Mouse (Mus musculus): ENCODE measurements at regions not wholly inside any gene's neighbourhood (a gene's known extent, or its start where the extent isn't known, plus 50 kb on each side); places are given as distances from the start of the nearest gene placed in this dataset.

DNA sequence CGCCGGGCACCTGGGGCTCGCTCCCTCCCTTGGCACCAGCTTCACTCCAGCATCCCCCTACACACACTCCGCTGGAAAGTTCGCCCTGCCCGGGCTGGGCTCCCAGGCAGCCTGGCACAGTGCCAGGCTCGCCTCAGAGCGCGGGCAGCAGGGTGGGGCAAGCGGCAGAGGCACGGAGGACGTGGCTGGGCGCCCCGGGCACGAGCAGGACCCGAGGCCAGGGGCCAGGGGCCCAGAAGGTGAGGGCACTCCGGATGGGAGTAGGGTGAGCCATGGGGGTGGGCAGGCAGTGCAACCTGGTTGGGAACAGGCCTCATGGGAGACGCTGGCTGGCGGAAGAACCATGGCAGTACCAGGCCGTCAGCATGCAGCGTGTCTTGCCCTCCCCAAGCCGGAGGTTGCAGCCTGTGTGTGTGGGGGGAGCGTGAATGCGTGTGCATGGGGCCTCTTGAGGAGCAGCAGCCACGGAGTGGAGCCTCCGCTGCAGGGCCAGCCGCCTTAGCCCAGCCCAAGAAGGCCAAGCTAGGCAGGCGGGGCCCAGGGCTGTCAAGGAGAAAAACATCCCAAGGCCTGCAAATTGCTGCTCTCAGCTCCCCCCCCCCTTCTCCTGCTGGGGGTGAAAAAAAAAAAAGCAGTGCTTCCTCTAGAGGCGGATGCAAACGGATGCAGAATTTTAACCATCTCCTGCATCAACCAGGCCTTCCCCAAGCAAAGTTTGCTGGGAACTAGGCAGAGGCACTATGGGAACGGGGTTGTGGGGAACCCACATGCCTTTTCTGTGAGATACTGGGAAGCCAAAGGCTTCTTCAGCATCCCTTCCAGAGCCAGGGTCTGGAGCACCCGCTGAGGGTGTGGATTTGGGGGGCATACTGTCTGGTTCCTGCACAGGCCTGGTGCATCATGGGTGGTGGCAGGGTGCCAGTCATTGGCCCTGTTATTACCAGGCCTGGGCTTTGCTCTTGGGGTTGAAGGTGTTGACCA lies 71.4 kb upstream of the Wnt7b start:
- H3K27me3 ChIP-seq (ENCODE audit: control insufficient read depth, insufficient read depth, low read length), result no peaks in the 10 kb centered on the region
- H3K27ac ChIP-seq (ENCODE audit: insufficient read depth, low read length), result peak overlapping the region; percentile 95
- WGBS, result 2% methylated on average over 32 of the region's 32 CpGs
- peak; percentile 49 to 59 for DNase-seq (ENCODE audit: low read depth in 1 of 2, low spot score in 2 of 2)
- H3K4me3 ChIP-seq (ENCODE audit: extremely low read depth, insufficient read depth, insufficient read length), result peak overlapping the region; percentile 83
- H3K4me1 ChIP-seq (ENCODE audit: control insufficient read depth, insufficient read depth, insufficient read length), result peaks cover 16% of the 10 kb centered on the region
- TF ChIP-seq CTCF (IDR thresholded peaks at IDR 0.05; ENCODE audit: extremely low read depth, insufficient read depth, insufficient read length, insufficient replicate concordance) (no peak), POLR2A (IDR thresholded peaks at IDR 0.05; ENCODE audit: low read depth, low read length) (no peak; the same call in none of the 2 replicates)
- no peaks in the 10 kb centered on the region for H3K36me3 ChIP-seq (ENCODE audit: control insufficient read depth, insufficient read depth, low read length)

DNA sequence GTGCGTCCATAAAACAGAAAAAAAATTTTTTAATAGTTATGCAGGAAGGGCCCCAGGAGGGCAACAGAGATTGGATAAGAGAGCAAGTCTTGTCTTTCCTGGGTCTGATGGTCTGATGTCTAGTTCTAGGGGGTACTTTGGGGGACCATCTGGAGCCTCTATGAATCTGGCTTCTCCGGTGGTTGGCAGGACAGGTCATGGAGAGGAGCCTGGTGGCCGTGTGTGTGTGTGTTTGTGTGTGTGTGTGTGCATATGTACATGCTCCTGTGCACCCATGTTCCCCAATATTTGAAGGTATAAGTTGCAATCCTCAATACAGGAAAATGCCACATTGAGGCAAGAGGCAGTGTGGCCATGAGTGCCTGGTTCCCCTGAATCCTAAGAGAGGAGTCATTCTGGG lies 72.5 kb upstream of the Wnt7b start:
- 94% methylated on average over 3 of the region's 3 CpGs for WGBS
- H3K4me1 ChIP-seq (ENCODE audit: control insufficient read depth, insufficient read depth, insufficient read length), result peaks cover 16% of the 10 kb centered on the region
- DNase-seq (ENCODE audit: low read depth in 1 of 2, low spot score in 2 of 2), result no peak
- no peaks in the 10 kb centered on the region for H3K36me3 ChIP-seq (ENCODE audit: control insufficient read depth, insufficient read depth, low read length)
- TF ChIP-seq POLR2A (IDR thresholded peaks at IDR 0.05; ENCODE audit: low read depth, low read length), result no peak
- TF ChIP-seq CTCF (IDR thresholded peaks at IDR 0.05; ENCODE audit: extremely low read depth, insufficient read depth, insufficient read length, insufficient replicate concordance), result no peak
- no peak overlapping the region for H3K4me3 ChIP-seq (ENCODE audit: extremely low read depth, insufficient read depth, insufficient read length)
- no peak overlapping the region for H3K27ac ChIP-seq (ENCODE audit: insufficient read depth, low read length)
- H3K27me3 ChIP-seq (ENCODE audit: control insufficient read depth, insufficient read depth, low read length), result no peaks in the 10 kb centered on the region

DNA sequence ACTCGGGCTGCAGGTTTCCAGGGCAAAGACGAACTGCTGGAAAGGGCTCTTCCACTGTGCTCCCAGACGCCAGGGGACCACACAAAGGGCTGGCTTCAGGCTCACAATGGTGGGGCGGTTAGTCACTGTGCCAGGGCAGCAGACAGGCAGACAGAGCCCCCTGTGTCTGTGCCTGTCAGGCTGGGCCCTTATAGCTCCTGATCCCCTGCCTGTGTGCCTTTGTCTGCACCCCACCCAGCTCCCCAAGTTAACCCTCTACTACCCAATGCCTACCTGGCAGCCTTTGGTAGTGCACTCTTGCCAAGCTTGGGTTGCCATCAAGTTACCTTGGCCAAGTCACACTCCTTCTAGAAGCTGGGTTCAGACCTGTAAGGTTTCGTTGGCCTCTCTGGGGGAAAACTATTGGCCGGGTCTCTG lies 73.5 kb upstream of the Wnt7b start:
- WGBS, result 86% methylated on average over 6 of the region's 6 CpGs
- DNase-seq (ENCODE audit: low read depth in 1 of 2, low spot score in 2 of 2), result no peak
- H3K27me3 ChIP-seq (ENCODE audit: control insufficient read depth, insufficient read depth, low read length), result no peaks in the 10 kb centered on the region
- H3K4me1 ChIP-seq (ENCODE audit: control insufficient read depth, insufficient read depth, insufficient read length), result peaks cover 16% of the 10 kb centered on the region
- H3K27ac ChIP-seq (ENCODE audit: insufficient read depth, low read length), result peak overlapping the region; percentile 33; the same call in 1 of the 2 replicates
- H3K36me3 ChIP-seq (ENCODE audit: control insufficient read depth, insufficient read depth, low read length), result peaks cover 3% of the 10 kb centered on the region; the same call in 1 of the 2 replicates
- TF ChIP-seq POLR2A (IDR thresholded peaks at IDR 0.05; ENCODE audit: low read depth, low read length) (no peak), CTCF (IDR thresholded peaks at IDR 0.05; ENCODE audit: extremely low read depth, insufficient read depth, insufficient read length, insufficient replicate concordance) (no peak)
- H3K4me3 ChIP-seq (ENCODE audit: extremely low read depth, insufficient read depth, insufficient read length), result no peak overlapping the region

DNA sequence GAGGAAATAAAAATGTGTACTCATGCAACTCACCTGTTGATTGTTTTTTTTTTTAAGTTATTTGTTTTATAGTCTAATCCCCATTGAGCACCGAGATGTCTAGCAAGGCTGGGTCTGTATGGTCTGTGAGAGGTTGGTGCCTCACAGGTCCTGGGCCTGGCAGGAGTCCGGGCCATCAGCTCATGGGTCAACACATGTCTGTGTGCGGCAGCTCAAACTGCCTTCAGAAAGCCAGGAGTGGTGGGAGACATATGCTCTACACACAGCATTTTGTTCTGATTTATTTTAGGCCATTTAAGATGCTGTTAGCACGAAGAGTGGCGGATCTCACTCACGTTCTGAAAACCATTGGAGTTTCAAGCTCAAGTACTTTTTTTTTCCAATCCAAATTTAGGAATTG lies 74.6 kb upstream of the Wnt7b start:
- TF ChIP-seq CTCF (IDR thresholded peaks at IDR 0.05; ENCODE audit: extremely low read depth, insufficient read depth, insufficient read length, insufficient replicate concordance) (no peak), POLR2A (IDR thresholded peaks at IDR 0.05; ENCODE audit: low read depth, low read length) (no peak)
- 81% methylated on average over 6 of the region's 6 CpGs for WGBS
- Histone ChIP-seq H3K36me3 (ENCODE audit: control insufficient read depth, insufficient read depth, low read length) (peaks cover 6% of the 10 kb centered on the region; the same call in 1 of the 2 replicates), H3K27me3 (ENCODE audit: control insufficient read depth, insufficient read depth, low read length) (no peaks in the 10 kb centered on the region), H3K4me3 (ENCODE audit: extremely low read depth, insufficient read depth, insufficient read length) (no peak overlapping the region), H3K4me1 (ENCODE audit: control insufficient read depth, insufficient read depth, insufficient read length) (peaks cover 16% of the 10 kb centered on the region), H3K27ac (ENCODE audit: insufficient read depth, low read length) (peak overlapping the region; percentile 87)
- no peak for DNase-seq (ENCODE audit: low read depth in 1 of 2, low spot score in 2 of 2)

DNA sequence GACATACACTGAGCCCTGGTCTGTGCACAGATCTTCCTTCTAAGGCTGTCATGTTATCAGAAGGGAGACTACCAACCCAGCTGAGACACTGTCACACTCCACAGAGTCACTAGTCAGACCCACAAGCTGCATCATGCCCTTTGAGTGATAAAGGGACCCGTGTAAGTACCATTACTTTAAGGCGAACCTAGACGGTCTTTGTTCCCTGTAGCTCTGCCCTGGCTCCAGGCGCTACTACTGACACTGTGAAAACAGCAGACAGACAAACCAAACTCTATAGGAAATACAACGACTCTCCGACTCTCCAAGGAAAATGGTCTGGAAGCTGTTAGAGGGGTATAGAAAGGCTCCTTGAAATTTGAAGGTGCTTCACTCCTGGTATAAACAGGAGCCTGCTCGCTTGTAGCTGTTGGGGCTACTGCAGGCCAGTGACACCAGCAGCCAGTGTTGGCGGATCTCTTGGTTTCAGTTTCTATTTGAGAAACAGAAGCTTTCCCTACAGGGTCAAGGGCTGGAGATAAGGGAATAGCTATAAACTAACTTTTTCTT lies 75.2 kb upstream of the Wnt7b start:
- TF ChIP-seq CTCF (IDR thresholded peaks at IDR 0.05; ENCODE audit: extremely low read depth, insufficient read depth, insufficient read length, insufficient replicate concordance) (no peak), POLR2A (IDR thresholded peaks at IDR 0.05; ENCODE audit: low read depth, low read length) (no peak)
- 11% methylated on average over 8 of the region's 8 CpGs for WGBS
- Histone ChIP-seq H3K4me1 (ENCODE audit: control insufficient read depth, insufficient read depth, insufficient read length) (peaks cover 16% of the 10 kb centered on the region), H3K36me3 (ENCODE audit: control insufficient read depth, insufficient read depth, low read length) (peaks cover 6% of the 10 kb centered on the region; the same call in 1 of the 2 replicates), H3K27ac (ENCODE audit: insufficient read depth, low read length) (peak overlapping the region; percentile 87), H3K27me3 (ENCODE audit: control insufficient read depth, insufficient read depth, low read length) (no peaks in the 10 kb centered on the region), H3K4me3 (ENCODE audit: extremely low read depth, insufficient read depth, insufficient read length) (peak overlapping the region; percentile 41)
- no peak for DNase-seq (ENCODE audit: low read depth in 1 of 2, low spot score in 2 of 2)

DNA sequence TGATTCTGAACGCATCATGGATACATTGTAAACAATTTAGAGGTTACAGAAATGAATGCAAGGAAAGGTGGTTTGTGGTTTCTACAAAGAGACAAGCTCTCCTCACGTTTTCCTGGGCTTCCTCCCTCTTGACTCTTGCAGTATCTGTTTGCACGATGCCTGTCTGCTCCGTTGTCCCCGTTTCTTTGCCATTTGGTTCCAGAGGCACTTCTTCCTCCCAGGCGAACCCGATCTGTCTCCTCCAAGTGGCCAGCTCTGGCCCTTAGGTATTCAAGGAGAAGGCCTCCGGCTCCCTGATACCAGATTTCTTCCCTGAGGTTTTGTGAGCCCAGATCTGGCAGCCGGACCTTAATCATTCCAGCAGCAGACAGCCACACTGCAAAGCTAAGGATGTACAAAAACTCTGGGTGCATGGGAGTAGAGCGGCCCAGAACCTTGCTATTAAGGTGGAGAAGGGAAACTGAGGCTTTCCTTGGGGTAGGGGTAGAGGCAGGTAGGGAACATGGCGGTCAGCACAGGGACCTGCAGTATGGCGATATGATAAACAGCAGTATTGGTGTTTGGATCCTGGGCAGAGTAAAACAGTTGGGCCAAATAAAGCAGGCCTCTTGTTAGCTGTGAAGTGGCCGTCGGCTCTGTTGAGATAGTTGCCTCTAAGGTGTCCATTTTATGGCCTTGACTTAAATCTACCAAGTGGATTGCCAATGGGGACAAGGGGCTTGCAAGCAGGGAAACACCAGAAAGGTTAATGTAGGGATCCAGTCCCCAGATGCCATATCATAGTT lies 76.0 kb upstream of the Wnt7b start:
- WGBS, result 62% methylated on average over 14 of the region's 14 CpGs
- Histone ChIP-seq H3K4me3 (ENCODE audit: extremely low read depth, insufficient read depth, insufficient read length) (peak overlapping the region; percentile 25), H3K4me1 (ENCODE audit: control insufficient read depth, insufficient read depth, insufficient read length) (peaks cover 11% of the 10 kb centered on the region), H3K27me3 (ENCODE audit: control insufficient read depth, insufficient read depth, low read length) (no peaks in the 10 kb centered on the region), H3K27ac (ENCODE audit: insufficient read depth, low read length) (peak overlapping the region; percentile 61), H3K36me3 (ENCODE audit: control insufficient read depth, insufficient read depth, low read length) (peaks cover 6% of the 10 kb centered on the region; the same call in 1 of the 2 replicates)
- no peak for TF ChIP-seq CTCF (IDR thresholded peaks at IDR 0.05; ENCODE audit: extremely low read depth, insufficient read depth, insufficient read length, insufficient replicate concordance)
- no peak for TF ChIP-seq POLR2A (IDR thresholded peaks at IDR 0.05; ENCODE audit: low read depth, low read length)
- DNase-seq (ENCODE audit: low read depth in 1 of 2, low spot score in 2 of 2), result no peak

Measured in spleen, adult 2 months (tissue).